Mouse (Mus musculus) megakaryocyte, embryonic 14.5 days (primary cell): ENCODE results near the gene Rassf5.

ENCODE experiments used
- FLI1 ChIP-seq: IDR thresholded peaks from 2 replicates; pipeline ENCODE4 v1.6.1; 2012; ENCODE audit warnings: low read length, inconsistent platforms, mixed read lengths
- GATA1 ChIP-seq: IDR thresholded peaks from 3 replicates; pipeline ENCODE4 v1.6.1; 2012; ENCODE audit warnings: mixed read lengths, low read length, inconsistent platforms, borderline replicate concordance

DNA sequence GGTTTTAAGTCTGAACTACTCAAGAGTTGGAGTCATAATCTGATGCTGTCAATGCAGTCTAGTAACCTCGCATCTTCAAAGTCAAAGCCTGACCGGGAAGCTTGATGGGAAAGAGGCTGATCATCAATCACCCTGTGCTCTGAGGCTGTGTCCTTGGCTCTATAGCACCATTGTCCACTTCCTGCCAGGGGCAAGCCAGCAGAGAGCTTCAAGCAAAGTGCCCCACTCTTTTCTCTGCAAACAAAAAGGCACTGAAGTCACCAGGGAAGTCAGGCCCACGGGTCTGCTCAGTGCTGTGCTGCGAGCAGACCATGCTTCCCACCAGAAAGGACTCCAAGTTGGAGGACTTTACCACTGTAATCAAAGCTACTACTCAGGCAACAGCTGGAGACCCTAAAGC is 67.8 kb downstream of the Rassf5 start:
- TF ChIP-seq GATA1 (no peak), FLI1 (no peak)
